Mouse (Mus musculus) forebrain, embryonic 16.5 days (tissue): ENCODE data around the gene St3gal4. TPM values are rescaled to one million over a fixed set of nuclear protein-coding genes. Genes with fewer than 3 reads are reported as not detected.

Experiments used
- ATAC-seq: fragments of 200-750 bp; cut with Nextera tagmentation; 2 replicates; pipeline ENCODE4 v1.8.0; 2017; ENCODE audit warnings: mild to moderate bottlenecking, moderate library complexity
- H3K27ac ChIP-seq: fragments of 300-500 bp; sonication (generic); 2 replicates; pipeline ENCODE4 v1.5.1; 2014; ENCODE audit warnings: low read length, control low read depth
- H3K27me3 ChIP-seq: fragments of 300-500 bp; sonication (generic); replicated peaks from 2 replicates; pipeline ENCODE4 v1.6.1; 2014; ENCODE audit warnings: low read length; ENCODE audit not compliant: control insufficient read depth, insufficient read depth
- H3K36me3 ChIP-seq: fragments of 300-500 bp; sonication (generic); 2 replicates; pipeline ENCODE4 v1.6.1; 2014; ENCODE audit not compliant: control insufficient read depth, insufficient read depth
- H3K4me1 ChIP-seq: fragments of 300-500 bp; sonication (generic); replicated peaks from 2 replicates; pipeline ENCODE4 v1.6.1; 2014; ENCODE audit warnings: low read length; ENCODE audit not compliant: control insufficient read depth, insufficient read depth
- H3K4me2 ChIP-seq: fragments of 300-500 bp; sonication (generic); 2 replicates; pipeline ENCODE4 v1.6.1; 2014; ENCODE audit warnings: mild to moderate bottlenecking, low read length, control low read depth
- H3K4me3 ChIP-seq: fragments of 300-500 bp; sonication (generic); replicated peaks from 2 replicates; pipeline ENCODE4 v1.5.1; 2014; ENCODE audit warnings: mild to moderate bottlenecking, low read length, control low read depth
- H3K9ac ChIP-seq: fragments of 300-500 bp; sonication (generic); replicated peaks from 2 replicates; pipeline ENCODE4 v1.6.1; 2014; ENCODE audit warnings: low read depth, low read length, control low read depth
- H3K9me3 ChIP-seq: fragments of 300-500 bp; sonication (generic); 2 replicates; pipeline ENCODE4 v1.6.1; 2016; ENCODE audit warnings: low read length; ENCODE audit not compliant: control insufficient read depth
- WGBS: fragments of 180-500 bp; shearing (Covaris S2); extraction: QIAGEN DNeasy Blood & Tissue Kit; methylation state at CpG from one replicate; pipeline ENCODE4 v1.1.7; 2014; 5-methylcytosine and 5-hydroxymethylcytosine counted together
- polyA plus RNA-seq: library from polyadenylated mRNA; unstranded; fragments of >200 nt; fragmentation: Nextera tagmentation; extraction: Ambion mirVana; gene quantifications from 2 replicates; pipeline ENCODE4 v1.2.1, GENCODE M21; 2015

The St3gal4 gene
- polyA plus RNA-seq, 1 experiment from 2014 or later = 13.0 TPM

DNA sequence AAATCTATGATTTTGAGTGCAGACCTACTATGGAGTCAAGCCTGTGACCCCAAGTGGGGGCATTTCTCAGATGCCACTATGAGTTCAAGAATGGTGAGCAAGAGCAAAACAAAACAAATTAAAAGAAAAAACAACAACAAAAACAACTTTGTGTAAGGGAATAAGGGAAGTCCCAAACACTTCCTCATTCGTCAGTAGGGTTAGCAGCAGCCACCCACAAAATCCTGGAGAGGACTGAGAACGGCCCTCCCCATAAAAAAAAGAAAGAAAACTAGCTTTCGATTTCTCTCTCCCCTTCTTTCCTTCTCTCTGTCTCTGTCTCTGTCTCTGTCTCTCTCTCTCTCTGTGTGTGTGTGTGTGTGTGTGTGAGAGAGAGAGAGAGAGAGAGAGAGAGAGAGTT, 62.5 kb downstream of the St3gal4 start:
- peaks cover 6% of the 10 kb centered on the region; the same call in 1 of the 2 replicates for H3K36me3 ChIP-seq
- no peaks in the 10 kb centered on the region for H3K27me3 ChIP-seq
- no peaks in the 10 kb centered on the region; the same call in 1 of the 2 replicates for H3K4me1 ChIP-seq
- no peak overlapping the region for H3K4me3 ChIP-seq
- no peaks in the 10 kb centered on the region for H3K9me3 ChIP-seq
- 92% methylated on average over 3 of the region's 3 CpGs for WGBS
- no peak overlapping the region for H3K9ac ChIP-seq
- no peak for ATAC-seq
- H3K4me2 ChIP-seq = no peak overlapping the region
- H3K27ac ChIP-seq = no peak overlapping the region

DNA sequence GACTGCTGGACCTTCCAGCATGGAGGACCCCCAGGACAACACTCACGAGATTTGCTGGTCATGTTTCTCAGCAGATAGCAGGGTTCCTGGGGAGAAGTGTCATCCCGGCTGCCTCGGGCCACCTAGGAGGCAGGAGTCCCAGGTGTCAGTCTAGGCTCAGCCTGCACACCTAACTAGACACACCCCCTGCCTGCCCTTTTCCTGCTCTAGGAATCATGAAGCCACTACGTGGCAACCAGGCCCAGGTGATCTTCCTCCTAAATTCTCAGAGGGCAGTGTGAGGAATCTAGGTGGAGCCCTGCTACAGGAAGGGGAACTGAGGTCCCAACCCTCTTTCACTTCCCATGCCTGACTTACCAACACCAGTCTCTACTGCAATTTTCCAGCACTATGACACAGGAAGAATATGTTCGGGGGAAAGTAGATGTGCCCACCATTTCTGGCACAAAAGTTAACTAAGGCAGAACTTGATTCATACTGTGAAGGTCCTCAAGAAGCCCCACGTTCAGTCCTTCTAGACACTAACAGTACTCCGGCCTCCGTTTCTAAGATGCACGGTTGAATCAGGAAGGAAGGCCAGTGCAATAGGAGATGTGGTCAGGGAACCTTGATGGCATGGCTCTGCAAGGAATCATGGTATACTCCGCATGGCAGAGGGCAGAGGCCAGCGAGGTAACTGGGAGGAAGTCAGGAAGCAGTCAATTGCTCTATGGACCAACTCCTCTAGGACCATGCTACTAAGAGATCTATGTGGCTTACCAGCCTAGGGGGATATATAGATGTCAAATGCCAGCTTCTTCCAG, 63.3 kb downstream of the St3gal4 start:
- Histone ChIP-seq H3K9ac (no peak overlapping the region), H3K27ac (no peak overlapping the region), H3K4me3 (no peak overlapping the region), H3K4me2 (no peak overlapping the region), H3K9me3 (no peaks in the 10 kb centered on the region), H3K36me3 (peaks cover 6% of the 10 kb centered on the region; the same call in 1 of the 2 replicates), H3K27me3 (no peaks in the 10 kb centered on the region), H3K4me1 (no peaks in the 10 kb centered on the region)
- WGBS = 91% methylated on average over 11 of the region's 11 CpGs
- no peak for ATAC-seq

DNA sequence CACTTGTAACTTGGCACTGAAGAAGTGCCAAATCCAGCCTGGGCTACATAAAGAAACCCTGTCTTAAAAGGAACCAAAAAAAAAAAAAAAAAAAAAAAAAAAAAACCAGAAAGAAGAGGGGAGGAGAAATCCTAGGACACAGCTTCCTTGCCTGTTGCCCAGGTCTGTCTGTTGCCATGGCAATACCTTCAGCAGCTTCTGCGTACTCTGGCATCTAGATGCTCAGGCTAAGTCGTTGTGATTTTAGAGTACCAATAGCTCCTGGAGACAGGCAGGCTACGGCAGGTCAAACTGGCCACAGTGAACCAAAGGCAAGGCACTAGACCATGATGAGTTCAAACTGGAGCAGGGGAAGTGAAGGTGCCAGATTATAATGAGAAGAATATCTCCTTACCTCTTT, 65.4 kb downstream of the St3gal4 start:
- H3K27me3 ChIP-seq = no peaks in the 10 kb centered on the region
- peaks cover 6% of the 10 kb centered on the region; the same call in 1 of the 2 replicates for H3K36me3 ChIP-seq
- ATAC-seq = no peak
- H3K9me3 ChIP-seq = no peaks in the 10 kb centered on the region
- H3K27ac ChIP-seq = no peak overlapping the region
- 73% methylated on average over 3 of the region's 3 CpGs for WGBS
- H3K4me1 ChIP-seq = no peaks in the 10 kb centered on the region
- H3K4me3 ChIP-seq = no peak overlapping the region
- no peak overlapping the region for H3K4me2 ChIP-seq
- H3K9ac ChIP-seq = no peak overlapping the region

DNA sequence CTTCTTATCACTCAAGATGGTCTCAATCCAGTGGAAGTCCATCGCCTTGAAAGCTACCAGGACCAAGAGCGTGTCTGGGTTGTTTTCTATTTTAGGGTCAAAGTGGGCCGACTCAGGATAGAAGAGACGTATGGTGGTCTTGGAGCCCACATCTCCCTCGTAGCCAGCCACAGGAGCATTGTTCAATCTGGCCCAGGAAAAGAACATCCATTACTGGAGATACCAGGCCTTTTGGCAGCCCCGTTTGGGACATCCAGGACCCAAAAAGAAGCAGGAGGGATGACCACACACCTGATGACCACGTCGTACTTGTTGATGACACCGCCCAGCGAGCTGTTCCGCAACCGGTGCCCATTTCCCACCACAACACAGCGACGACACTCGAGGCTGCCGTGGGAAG, 66.0 kb downstream of the St3gal4 start:
- no peak for ATAC-seq
- H3K9me3 ChIP-seq = no peaks in the 10 kb centered on the region
- H3K9ac ChIP-seq = no peak overlapping the region

DNA sequence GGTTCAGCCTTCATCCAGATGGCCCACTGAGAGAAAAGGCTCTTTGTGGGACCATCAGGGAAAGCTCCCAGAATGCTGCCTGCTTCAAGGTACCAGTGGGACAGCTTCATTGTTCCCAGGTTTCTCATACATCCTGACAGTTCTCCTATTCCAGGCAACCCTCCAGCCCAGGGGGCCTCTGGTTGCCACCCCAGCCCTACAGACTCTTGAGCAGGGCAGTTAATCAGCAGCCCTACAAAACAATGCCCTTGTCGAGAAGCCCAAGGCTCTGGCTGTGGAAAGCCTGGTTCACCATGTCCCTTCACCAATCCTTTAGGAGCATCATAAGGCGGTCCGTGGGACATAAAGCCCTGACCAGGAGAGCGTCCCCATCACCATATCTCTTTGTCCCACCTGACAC, 66.4 kb downstream of the St3gal4 start:
- H3K27ac ChIP-seq = no peak overlapping the region
- no peak overlapping the region for H3K4me3 ChIP-seq
- H3K9me3 ChIP-seq = no peaks in the 10 kb centered on the region
- peaks cover 6% of the 10 kb centered on the region; the same call in 1 of the 2 replicates for H3K36me3 ChIP-seq
- H3K4me2 ChIP-seq = no peak overlapping the region
- H3K27me3 ChIP-seq = no peaks in the 10 kb centered on the region
- 93% methylated on average over 4 of the region's 4 CpGs for WGBS
- H3K9ac ChIP-seq = no peak overlapping the region
- H3K4me1 ChIP-seq = no peaks in the 10 kb centered on the region
- ATAC-seq = no peak

More for the DNA sequence above, 66.0 kb downstream of the St3gal4 start:
- Histone ChIP-seq H3K27ac (no peak overlapping the region), H3K4me3 (no peak overlapping the region), H3K27me3 (no peaks in the 10 kb centered on the region), H3K4me2 (no peak overlapping the region), H3K4me1 (no peaks in the 10 kb centered on the region), H3K36me3 (peaks cover 6% of the 10 kb centered on the region; the same call in 1 of the 2 replicates)
- 93% methylated on average over 16 of the region's 16 CpGs for WGBS

DNA sequence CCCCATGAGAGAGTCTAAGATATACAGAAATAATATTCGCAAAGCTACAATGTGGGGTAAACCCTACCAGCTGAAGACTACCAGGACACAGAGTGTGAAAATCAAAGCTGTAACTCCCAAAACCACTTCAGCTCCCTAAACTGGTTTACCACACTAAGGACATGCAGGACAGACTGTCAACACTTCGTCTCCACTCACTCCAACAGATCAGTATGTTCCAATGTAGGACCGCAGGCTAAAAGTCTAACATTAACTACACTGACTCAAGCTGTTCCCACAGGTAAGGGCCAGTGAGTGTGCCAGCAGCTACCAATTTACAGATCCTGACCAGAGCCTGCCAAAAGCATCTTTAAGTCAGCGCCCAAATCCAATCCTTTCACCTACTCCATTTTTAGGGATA, 67.4 kb downstream of the St3gal4 start:
- Histone ChIP-seq H3K36me3 (peaks cover 6% of the 10 kb centered on the region; the same call in 1 of the 2 replicates), H3K4me3 (no peak overlapping the region), H3K9ac (no peak overlapping the region), H3K27ac (no peak overlapping the region), H3K9me3 (no peaks in the 10 kb centered on the region), H3K4me2 (no peak overlapping the region), H3K27me3 (no peaks in the 10 kb centered on the region), H3K4me1 (no peaks in the 10 kb centered on the region)
- no peak for ATAC-seq
- 96% methylated on average over 4 of the region's 4 CpGs for WGBS

DNA sequence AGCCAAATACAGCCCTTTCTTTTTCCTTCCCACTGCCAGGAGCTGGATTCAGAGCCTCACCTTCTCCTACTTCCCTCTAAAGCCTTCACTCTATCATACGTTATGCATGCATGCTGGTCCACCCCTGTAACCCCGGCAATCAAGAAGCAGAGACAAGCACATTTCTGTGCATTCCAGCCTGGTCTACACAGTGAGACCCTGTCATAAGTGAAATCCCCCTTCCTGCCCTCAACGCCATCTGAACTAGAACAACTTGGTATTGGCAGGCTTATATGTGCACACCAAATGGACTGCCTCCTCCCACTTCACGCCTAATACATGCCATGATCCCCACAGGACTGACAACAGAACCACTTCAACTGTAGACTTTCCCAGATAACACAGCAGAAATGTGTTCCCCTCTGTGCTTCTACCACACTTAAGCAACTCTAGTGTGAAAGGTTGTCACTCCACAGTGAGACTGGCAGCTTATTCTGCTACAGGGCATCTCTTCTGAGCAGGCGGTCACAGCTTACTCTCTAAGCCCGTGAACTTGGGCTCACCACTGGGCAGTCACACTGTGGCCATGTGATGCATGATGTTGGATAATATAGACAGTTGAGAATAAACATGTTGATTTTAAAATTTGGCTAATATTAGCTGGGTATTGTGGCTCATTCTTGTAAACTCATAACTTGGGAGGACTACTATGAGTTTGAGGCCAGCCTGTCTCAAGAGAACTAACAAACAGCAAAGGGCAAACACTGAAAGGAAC, 68.2 kb downstream of the St3gal4 start:
- Histone ChIP-seq H3K9ac (no peak overlapping the region), H3K4me1 (peaks cover 4% of the 10 kb centered on the region; the same call in 1 of the 2 replicates), H3K9me3 (no peaks in the 10 kb centered on the region), H3K27ac (no peak overlapping the region), H3K27me3 (no peaks in the 10 kb centered on the region), H3K4me3 (no peak overlapping the region), H3K36me3 (peaks cover 6% of the 10 kb centered on the region; the same call in 1 of the 2 replicates), H3K4me2 (no peak overlapping the region)
- WGBS = 88% methylated on average over 6 of the region's 6 CpGs
- no peak for ATAC-seq

DNA sequence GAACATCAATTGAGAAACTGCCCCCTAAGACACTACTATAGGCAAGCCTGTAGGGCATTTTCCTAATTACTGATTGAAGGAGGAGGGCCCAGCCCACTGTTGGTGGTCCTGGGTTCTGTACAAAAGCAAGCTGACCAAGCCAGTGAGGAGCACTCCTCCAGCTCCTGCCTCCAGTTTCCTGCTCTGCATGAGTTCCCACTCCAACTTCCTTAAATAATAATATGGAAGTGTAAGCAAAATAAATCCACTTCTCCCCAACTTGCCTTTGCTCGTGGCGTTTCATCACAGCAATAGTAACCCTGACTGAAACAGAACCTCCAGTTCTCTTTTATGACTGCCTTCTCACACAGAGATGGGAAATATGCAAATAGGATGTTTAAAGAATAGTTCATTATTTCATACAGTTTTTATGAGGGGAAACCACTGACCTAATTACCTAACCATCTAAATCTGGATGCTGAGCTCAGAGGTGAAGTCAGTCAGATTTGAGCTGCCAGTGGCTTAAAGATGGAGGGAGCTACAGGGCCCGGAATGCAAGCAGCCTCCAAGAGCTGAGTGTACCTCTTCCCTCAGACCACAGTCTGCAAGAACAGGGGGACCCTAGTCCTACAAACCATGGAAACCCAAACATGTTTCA, 69.1 kb downstream of the St3gal4 start:
- Histone ChIP-seq H3K4me3 (no peak overlapping the region), H3K27me3 (no peaks in the 10 kb centered on the region), H3K36me3 (peaks cover 6% of the 10 kb centered on the region; the same call in 1 of the 2 replicates), H3K4me1 (peaks cover 12% of the 10 kb centered on the region), H3K9me3 (no peaks in the 10 kb centered on the region), H3K4me2 (no peak overlapping the region), H3K27ac (no peak overlapping the region), H3K9ac (no peak overlapping the region)
- WGBS = 62% methylated on average over 3 of the region's 3 CpGs
- ATAC-seq = no peak

DNA sequence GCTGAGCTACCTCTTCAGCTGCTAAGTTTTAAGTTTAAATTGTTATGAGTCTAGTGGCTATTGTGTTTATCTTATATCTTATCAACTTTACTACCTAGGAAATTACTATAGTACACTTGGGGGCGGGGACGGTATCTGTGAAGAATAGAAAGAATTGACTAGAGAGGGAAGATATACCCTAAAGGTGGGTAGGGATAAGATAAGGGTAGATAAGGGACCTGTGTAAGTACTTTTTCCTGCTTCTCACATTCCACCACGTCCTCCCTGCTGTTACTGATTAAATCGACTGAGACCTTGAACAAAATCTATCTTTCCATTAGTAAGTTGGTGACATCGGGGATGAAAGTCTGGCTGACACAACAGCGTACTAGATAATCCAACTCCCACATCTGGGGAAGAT, 70.6 kb downstream of the St3gal4 start:
- 95% methylated on average over 6 of the region's 6 CpGs for WGBS
- Histone ChIP-seq H3K9me3 (no peaks in the 10 kb centered on the region), H3K4me1 (peaks cover 23% of the 10 kb centered on the region), H3K4me2 (no peak overlapping the region), H3K4me3 (no peak overlapping the region), H3K36me3 (peaks cover 6% of the 10 kb centered on the region; the same call in 1 of the 2 replicates), H3K27me3 (no peaks in the 10 kb centered on the region), H3K27ac (no peak overlapping the region), H3K9ac (no peak overlapping the region)
- no peak for ATAC-seq
